ENCODE assay signal across 8 mouse cellular contexts in genomic region chr11:72145182-72145876, GRCm38 (mm10). TPM values are rescaled to one million over a fixed set of nuclear protein-coding genes. Genes with fewer than 3 reads are reported as not detected.
DNase-seq lines count a peak whose midpoint lies in the region; ATAC-seq and TF ChIP-seq lines count a peak whose summit lies in the region.

No protein-coding gene starts in this region.

- TF ChIP-seq POLR2A in cerebellum, adult 2 months (IDR thresholded peaks at IDR 0.05; ENCODE audit: borderline replicate concordance, insufficient read depth, low read length) = no peak
- no peak for TF ChIP-seq POLR2A in olfactory bulb, adult 2 months (IDR thresholded peaks at IDR 0.05; ENCODE audit: insufficient read depth, low read depth, low read length)

- H3K4me1 ChIP-seq in heart, embryonic 10.5 days = no peaks in the 10 kb centered on the region
- H3K4me1 ChIP-seq in G1E (ENCODE audit: insufficient read depth, low read depth, low read length) = no peaks in the 10 kb centered on the region
- H3K4me1 ChIP-seq in cerebellum, adult 2 months (ENCODE audit: control insufficient read depth, insufficient read depth, low read length) = no peaks in the 10 kb centered on the region
- peaks cover 15% of the 10 kb centered on the region for H3K4me1 ChIP-seq in olfactory bulb, adult 2 months (ENCODE audit: control insufficient read depth, insufficient read depth, low read length)

- 13% methylated on average over 2 of the region's 2 CpGs for WGBS in heart, embryonic 10.5 days
- WGBS in cerebellum, adult 2 months = 10% methylated on average over 2 of the region's 2 CpGs
- WGBS in olfactory bulb, adult 2 months = 41% methylated on average over 2 of the region's 2 CpGs

- H3K4me3 ChIP-seq in heart, embryonic 10.5 days = no peak overlapping the region
- H3K4me3 ChIP-seq in G1E (ENCODE audit: low read depth, low read length) = no peak overlapping the region
- H3K4me3 ChIP-seq in cerebellum, adult 2 months (replicated peaks; ENCODE audit: insufficient read depth, low read depth, low read length) = no peak overlapping the region
- no peak overlapping the region for H3K4me3 ChIP-seq in olfactory bulb, adult 2 months (ENCODE audit: insufficient read depth, low read depth, low read length)

- H3K36me3 ChIP-seq in heart, embryonic 10.5 days = no peaks in the 10 kb centered on the region
- no peaks in the 10 kb centered on the region for H3K36me3 ChIP-seq in G1E (replicated peaks)

- no peak for ATAC-seq in G1E (ENCODE audit: extremely low read depth, insufficient number of reproducible peaks, low FRiP score, poor library complexity, severe bottlenecking)

- H3K27ac ChIP-seq in heart, embryonic 10.5 days = no peak overlapping the region
- H3K27ac ChIP-seq in cerebellum, adult 2 months (ENCODE audit: insufficient read depth, low read length) = no peak overlapping the region
- H3K27ac ChIP-seq in olfactory bulb, adult 2 months (ENCODE audit: insufficient read depth, low read depth, low read length) = no peak overlapping the region

- no peaks in the 10 kb centered on the region for H3K9me3 ChIP-seq in heart, embryonic 10.5 days
- H3K9me3 ChIP-seq in G1E (replicated peaks) = no peaks in the 10 kb centered on the region

- H3K27me3 ChIP-seq in heart, embryonic 10.5 days (ENCODE audit: insufficient read depth, poor library complexity, severe bottlenecking) = peaks cover 26% of the 10 kb centered on the region; the same call in 1 of the 2 replicates
- H3K27me3 ChIP-seq in G1E (ENCODE audit: insufficient read depth, low read length) = peaks cover 10% of the 10 kb centered on the region
- no peaks in the 10 kb centered on the region for H3K27me3 ChIP-seq in cerebellum, adult 2 months (ENCODE audit: control insufficient read depth, insufficient read depth, low read length)

- peak; percentile 75 for DNase-seq in heart, embryonic 10.5 days (ENCODE audit: low spot score)
- no peak for DNase-seq in heart, postnatal 25 days (ENCODE audit: low spot score)
- no peak for DNase-seq in G1E (ENCODE audit: low spot score)
- DNase-seq in cerebellum, adult 2 months = peak; percentile 67 to 79
- peak; percentile 55 to 59 for DNase-seq in kidney, adult 8-10 months
- DNase-seq in urinary bladder, postnatal 10 days (ENCODE audit: low spot score) = no peak
- no peak for DNase-seq in right cerebral cortex, postnatal 14 days

- intact Hi-C loops in heart, postnatal 25 days (cut with DNase I) = loop anchor here (5.0 kb wide), 1 partner anchor 78 kb away; no protein-coding TSS in a partner anchor

- TF ChIP-seq CTCF in G1E (IDR thresholded peaks at IDR 0.05; ENCODE audit: low read depth, low read length) = 0 out of 2 replicates have a peak, but pooled peaks have one; percentile 34
- TF ChIP-seq CTCF in cerebellum, adult 2 months (IDR thresholded peaks at IDR 0.05; ENCODE audit: borderline replicate concordance, insufficient read depth, low read depth, low read length) = peak; percentile 84
- peak; percentile 54; the same call in 1 of the 2 replicates for TF ChIP-seq CTCF in olfactory bulb, adult 2 months (IDR thresholded peaks at IDR 0.05; ENCODE audit: insufficient read depth, low read depth, low read length)

RNA-seq across cellular contexts. Expression of gene Pitpnm3, which starts 9.8 kb away (rescaled TPM):
- 0.09 and 0.20 TPM in 2 replicates for polyA plus RNA-seq in heart, embryonic 10.5 days (2016; fragmentation: Nextera tagmentation; extraction: Ambion mirVana)
- total RNA-seq in heart, postnatal 25 days (2021) = 1 to 10 TPM; 1.6 to 1.8 TPM
- total RNA-seq in G1E (2014; fragmentation: Nextera tagmentation) (not detected in 2 replicates), G1E (2017) (0.06 and 0.27 TPM in 2 replicates)
- 0.01 TPM in 1 of 2 replicates, not detected in the other for polyA plus RNA-seq in G1E (2012)
- polyA plus RNA-seq in cerebellum, adult 2 months (2012; rRNA removed) = 55.9 and 62.9 TPM in 2 replicates
- not detected in 2 replicates for polyA plus RNA-seq in olfactory bulb, adult 2 months (2012; ENCODE audit: insufficient read depth, insufficient read length, low replicate concordance, missing spikeins)

Comparison
In these comparisons a context has a peak if more than half of its experiments do, and no peak if none do; other contexts are left out.
1. DNase-seq: peak in heart, embryonic 10.5 days (single experiment), cerebellum, adult 2 months (2 of 2) and kidney, adult 8-10 months (2 of 2); none in heart, postnatal 25 days (single experiment), G1E (single experiment), urinary bladder, postnatal 10 days (single experiment) and right cerebral cortex, postnatal 14 days (single experiment).
2. CTCF ChIP-seq: peak in every context shown above with its lines; median percentile 84 in cerebellum, adult 2 months; 54 in olfactory bulb, adult 2 months; 34 in G1E.